Mouse (Mus musculus) lung, postnatal 4 days (tissue): ENCODE data around the gene Ostn.

Experiments
- DNase-seq, 2 experiments: peaks; one replicate each; pipeline ENCODE4 v3.0.0; 2021

The Ostn gene

DNA sequence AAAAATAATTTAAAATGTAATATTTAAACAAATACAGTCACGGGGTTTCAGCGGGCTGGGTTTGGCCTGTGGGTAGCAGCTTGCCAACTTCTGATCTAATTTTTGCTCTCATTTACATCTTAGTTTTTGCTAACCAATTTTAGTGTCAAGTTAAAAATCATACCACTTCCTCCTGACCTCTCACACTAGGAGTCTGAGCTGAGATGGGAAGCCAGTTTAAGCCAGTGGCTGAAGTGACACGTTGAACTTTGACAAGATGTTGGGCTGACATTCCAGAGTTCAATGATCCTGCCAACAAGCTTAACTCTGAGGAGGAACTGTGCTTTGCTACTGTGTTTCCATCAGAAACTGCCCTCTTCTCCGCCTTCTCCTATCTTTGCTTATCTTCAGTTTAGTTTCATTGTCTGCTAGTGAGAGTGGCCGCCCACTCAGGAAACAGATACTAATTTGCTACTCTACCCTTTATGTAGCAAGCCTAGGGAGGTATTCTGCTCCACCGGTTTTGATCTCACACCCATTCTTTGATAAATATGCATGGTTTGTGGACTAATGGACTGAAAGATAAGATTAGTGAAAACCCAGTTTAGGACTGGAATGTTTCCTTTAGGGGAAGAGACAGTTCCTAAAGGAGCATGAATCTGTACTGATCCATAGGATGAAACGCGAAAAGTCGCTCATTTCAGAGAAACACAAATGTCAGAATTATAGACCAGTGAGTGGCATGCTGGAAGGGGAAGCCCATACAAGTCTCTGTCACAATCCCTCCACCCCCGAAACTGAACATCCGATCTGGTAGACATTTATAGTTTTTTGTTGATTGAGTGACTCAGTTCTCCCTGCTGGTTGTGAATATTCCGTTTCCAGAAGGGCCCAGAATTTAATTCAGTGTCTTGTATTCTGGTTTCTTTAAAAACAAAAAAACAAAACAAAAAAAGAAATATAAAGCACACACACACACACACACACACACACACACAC lies 80.6 kb downstream of the Ostn start:
- peak in 1 of 2 experiments; percentile 8 for DNase-seq

DNA sequence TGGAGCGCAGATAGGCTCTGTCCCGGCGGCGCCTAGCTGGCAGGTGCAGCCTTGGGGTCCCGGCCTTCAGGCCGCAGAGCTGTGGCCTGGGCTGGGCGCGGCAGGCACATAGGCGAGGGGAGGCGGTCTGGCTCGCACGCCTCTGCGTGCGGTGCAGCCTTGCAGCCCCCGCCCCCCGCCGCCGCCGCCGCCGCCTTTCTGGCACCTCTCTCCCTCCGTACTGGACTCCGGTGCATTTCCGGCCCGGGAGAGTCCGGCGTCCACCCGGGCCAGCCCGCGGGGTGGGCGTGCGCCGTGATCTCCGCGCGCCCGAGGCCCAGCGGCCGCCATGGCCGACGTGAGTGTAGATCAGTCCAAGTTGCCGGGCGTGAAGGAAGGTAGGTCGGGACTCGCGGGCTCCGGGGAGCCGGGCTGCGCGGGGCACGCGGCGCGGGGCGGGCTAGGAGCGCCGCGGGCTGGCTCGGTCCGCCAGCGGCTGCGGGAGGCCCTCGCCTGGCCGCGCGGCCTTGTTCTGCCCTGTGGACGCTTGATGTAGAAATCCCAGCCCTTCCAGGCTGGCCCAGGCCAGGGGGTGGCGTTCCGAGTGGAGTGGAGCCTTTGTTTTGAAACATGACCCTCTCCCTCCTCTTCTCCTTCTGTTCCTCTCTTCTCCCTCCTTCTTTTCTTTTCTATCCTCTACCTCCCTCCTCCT lies 81.6 kb downstream of the Ostn start, which contains the start of gene Ccdc50:
Ccdc50 (plus strand) TSS at position 109 of the 691 bp plus-strand sequence.
- DNase-seq = peak; percentile 84 to 90

GRCm38 (mm10) chr16:27389534-27390282 lies 82.4 kb downstream of the Ostn start:
- DNase-seq = peak in 1 of 2 experiments; percentile 9

GRCm38 (mm10) chr16:27390306-27390705 lies 83.0 kb downstream of the Ostn start:
- DNase-seq = no peak

GRCm38 (mm10) chr16:27391845-27392244 lies 84.6 kb downstream of the Ostn start:
- DNase-seq = no peak

GRCm38 (mm10) chr16:27395251-27396037 lies 88.2 kb downstream of the Ostn start:
- no peak for DNase-seq

- no peak for DNase-seq
Observed at GRCm38 (mm10) chr16:27396951-27397350, 89.7 kb downstream of the Ostn start.

GRCm38 (mm10) chr16:27399026-27399718 lies 91.9 kb downstream of the Ostn start:
- no peak for DNase-seq

DNA sequence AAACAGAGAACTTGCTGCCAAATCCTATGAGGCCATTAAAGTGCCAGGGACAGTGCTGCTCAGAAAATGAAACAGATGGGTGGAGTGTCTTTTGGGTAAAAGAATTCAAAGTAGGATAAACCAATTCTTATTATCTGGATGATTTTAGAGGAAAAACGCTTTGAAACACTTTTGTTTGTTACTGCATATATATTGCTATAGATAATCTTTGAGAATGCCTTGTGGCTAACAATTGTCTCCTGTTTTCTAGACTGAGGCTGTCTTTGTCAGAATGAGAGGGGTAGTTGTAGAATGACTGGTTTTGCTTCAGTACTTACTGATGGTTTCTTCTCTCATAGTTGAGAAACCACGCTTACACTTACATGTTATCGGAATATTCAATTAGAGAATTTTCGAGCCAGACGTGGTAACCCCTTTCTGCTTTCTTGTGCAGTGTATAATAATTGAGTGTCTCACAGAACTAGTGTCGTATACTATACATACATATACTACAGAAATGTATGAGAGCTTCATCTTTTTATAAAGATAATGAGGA lies 92.5 kb downstream of the Ostn start:
- no peak for DNase-seq
